Mouse (Mus musculus): ENCODE data around the gene Kynu.
A peak's percentile ranks its signal among the peaks of the same experiment; 100 is the strongest.

The Kynu gene

DNA sequence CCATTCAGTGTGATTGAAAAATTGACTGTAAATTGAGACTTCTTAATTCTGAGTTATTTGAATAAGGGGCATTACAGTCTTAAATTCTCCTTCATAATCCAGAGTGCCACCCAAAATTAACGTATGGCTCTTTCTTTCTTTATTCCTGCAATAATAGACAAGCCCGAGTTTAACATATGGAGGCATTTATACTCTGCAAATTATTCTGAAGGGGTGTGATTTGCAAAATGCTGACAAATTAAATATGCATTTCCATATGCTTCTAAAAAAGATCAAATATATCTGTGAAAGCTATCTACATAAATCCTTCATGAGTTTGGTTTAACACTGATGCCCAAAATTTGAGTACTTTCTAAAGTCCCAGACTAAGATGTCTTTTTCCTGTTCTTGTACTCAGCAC is 91.8 kb downstream of the Kynu start:
- no peak for DNase-seq (ENCODE audit: low spot score in 2 of 2)

DNA sequence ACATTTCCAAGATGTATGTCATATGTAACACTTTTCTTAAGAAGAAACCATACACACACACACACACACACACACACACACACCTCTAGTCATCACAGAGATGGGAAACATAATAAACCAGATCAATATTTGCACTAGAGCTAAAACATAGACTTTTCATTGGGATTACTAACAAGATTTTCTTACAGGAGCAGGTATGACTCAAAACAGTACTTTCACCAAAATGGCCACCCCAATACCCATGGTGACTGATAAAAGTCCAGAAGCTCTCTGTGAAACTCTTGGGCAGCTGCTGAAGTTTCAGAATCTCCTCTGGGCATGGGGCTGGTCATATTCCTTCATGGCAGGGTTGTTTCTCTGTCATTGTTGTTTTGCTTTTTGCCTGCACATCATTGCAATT is 114.5 kb downstream of the Kynu start:
- DNase-seq (ENCODE audit: low spot score in 2 of 2): no peak

DNA sequence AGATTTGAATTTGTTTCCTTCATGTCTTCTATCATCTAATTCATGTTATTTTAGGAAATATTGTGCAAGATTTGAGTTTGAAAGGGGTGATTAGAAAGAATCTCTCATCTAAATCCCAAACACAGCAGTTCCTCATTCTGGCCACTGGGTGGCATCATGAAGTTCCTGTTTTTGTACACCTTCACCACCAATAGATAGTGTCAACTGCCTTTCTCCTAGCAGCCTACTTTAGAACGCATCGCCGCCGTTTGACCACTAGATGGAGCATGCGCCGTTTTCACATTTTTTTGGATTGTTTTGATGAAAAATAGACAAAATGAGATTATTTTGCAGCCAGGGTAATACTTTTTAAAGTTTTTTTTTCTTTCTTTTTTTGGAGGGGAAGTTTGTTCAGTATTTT is 118.5 kb downstream of the Kynu start:
- peak; percentile 37 to 57 for DNase-seq (ENCODE audit: low spot score in 2 of 2)

DNA sequence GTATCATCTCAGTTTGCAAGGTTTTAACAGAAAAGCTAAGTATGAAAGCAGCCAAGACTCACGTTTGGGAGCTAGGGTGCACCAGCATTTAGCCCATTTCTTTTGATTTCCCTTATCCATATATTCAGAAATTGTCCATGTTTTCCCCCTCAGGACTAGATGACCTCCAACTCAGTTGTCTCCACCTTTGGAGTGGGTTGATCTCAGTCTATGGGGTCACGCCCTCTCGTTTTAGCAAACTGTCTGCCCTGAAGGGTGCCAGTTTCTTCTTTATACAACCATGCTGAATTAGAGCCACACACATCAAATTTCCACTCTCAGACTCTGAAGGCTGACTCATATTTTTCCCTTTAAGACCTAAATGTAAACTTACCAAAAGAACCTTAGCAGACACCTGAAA is 119.0 kb downstream of the Kynu start:
- no peak for DNase-seq (ENCODE audit: low spot score in 2 of 2)

DNA sequence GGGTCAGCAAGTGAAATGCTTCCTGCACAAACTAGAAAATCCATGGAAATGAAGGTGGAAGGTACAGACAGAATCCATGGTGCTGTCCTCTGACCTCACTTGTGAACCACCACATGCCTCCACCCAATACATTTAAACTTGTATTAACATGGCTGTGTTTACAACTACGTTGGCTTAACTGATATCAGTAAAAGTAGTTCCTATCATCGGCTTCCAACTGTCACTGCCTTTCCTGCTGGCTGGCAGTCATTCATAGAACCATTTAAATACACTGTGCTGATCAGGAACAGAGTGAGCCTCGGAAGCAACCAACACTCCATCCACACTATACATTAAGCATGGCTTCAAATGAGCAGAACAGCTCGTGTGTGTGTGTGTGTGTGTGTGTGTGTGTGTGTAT is 120.1 kb downstream of the Kynu start:
- no peak for DNase-seq (ENCODE audit: low spot score in 2 of 2)

DNA sequence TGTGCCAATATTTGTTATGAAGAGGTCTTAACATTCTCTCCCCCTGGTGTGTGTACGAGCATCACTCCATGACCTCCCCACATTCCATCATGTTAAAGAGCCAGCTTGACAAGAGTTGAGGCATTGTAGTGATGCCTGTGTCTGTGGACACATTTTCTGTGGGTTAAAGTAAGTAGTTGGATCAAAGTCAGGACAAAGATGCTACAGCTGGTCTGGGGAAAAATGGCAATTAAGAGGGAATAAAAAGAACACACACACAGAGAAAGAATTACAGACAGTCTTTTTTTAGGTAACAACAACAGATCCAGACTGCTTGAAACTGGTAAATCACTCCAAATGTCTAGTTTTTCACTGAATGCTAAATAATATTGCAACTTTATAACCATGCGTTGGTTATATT is 135.3 kb downstream of the Kynu start:
- no peak for DNase-seq (ENCODE audit: low spot score in 2 of 2)

DNA sequence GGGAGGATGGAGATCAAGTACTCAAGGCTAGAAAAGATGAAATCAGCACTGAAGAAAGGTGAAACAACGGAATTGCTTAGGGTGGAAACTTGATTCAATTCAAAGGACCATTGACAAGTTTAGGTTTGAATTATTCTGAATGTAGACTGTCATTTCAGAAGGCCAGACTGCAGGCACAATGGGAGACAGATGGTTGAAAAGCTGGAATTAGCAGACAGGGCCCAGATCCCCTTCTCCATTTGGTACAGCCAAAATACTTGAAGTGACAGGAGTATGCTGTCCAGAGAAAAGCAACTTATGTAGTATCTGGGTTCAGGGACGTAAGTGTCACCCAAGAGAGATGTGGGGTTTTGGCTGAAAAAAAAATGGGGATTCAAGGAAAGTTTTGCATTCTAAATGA is 136.2 kb downstream of the Kynu start:
- no peak for DNase-seq (ENCODE audit: low spot score in 2 of 2)

DNA sequence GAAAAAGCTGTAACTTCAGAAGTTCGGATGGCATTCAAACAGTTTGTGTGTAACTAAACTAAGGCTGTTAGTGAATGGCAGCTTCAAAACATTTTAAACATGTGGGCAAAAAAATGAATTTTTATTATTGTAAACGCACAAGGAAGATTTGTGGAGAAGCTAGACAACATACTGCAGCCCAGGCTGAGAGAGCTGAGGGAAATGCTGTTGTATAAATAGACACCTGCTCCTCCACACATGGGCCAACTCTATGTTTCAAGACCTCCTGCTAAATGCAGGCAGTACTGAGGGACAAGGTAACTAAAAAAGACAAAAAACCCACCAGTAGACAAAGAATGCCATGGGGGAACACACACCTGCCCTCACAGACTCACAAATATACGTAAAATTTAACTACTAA is 140.5 kb downstream of the Kynu start:
- no peak for DNase-seq (ENCODE audit: low spot score in 2 of 2)

DNA sequence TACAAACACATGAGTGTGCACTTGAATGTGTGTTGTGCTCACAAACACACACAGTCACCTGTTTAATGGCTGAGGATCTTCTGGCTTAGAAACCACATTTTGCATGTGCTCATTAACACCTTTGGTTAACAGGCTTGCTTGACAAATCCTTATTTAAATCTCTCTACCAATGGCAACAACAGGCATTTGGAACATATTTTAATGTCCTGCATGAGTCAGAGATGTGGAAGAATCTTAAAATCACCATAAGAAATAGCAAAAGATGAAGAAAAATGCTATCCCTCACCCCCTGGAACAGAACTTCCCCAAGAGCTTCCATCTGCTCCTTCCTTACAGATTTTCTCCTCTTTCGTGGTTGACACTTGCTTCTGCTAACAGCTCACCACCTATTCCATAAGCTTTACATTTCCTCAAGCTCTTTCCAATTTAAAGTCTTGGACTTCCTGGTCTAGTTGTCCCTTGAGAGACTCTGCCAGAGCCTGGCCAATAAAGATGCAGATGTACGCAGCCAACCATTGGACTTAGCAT is 157.5 kb downstream of the Kynu start:
- DNase-seq (ENCODE audit: low spot score in 2 of 2): no peak

DNA sequence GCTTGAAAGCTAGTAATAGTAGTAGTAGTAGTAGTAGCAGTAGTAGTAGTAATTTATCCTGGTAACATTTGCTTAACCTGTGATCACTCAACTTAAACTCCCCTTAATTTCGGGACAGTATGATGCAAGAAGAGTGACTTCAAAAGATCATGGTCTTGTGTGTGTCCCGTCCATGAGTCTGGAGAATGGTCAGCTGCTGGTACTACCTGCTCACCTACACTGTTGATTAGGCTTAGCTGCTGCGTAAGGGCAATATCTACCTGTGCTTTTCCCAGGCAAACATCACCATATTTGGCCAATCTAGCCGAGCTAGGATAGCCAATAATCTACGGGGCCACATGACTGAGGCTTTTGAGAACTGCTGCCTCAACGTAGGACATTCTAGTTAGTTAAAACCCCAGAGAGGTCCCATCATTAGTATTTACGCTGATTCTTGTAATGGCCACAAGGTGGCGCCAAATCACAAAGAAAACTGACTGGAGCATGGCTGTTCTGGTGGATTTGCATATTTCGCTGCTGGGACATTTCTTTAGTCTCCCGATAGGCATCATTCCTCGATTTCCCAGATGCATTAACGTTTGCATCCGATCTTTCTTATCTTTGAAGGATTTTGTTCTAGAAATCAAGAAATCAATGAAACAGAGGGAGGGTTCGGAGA is 167.4 kb downstream of the Kynu start:
- DNase-seq (ENCODE audit: low spot score in 2 of 2): peak; percentile 54 to 66

DNA sequence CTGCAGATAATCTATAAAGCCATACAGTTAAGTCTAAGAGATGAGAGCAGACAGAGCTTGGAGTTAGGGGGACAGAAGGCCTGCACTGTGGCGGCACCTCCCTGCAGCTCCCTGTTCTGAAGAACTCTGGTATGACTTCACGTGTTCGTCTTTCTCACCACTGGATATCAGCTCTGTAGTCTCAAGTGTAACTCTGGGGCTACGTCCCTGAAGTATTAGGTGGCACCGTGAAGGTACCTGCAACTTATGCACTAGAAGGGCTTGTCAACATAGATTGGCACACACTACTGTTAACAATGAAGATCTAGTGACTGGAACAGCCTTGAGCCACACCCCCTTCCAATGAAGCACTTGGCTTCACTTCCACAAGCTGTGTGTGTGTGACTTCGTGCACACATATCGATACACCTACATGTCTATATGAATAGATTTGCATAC is 168.0 kb downstream of the Kynu start:
- no peak for DNase-seq (ENCODE audit: low spot score in 2 of 2)

DNA sequence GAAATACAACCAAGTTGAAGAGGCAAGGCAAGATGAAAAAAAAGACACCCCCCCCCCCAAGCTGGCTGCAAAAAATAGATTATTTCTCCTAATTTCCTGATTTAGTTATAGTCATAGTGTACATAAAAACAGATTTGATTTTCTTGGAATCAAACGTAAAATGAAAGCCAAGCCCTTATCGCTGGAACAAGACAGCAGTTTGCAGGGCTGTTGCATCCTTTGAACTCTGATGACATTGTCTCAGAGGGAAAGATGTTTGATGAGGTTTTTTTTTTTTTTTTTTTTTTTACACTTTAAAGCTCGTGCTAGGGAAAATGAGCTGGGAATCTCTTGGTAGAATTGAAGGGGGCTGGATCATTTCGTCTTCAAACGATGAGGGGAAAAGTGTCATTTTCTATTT is 172.1 kb downstream of the Kynu start:
- no peak for DNase-seq (ENCODE audit: low spot score in 2 of 2)

DNA sequence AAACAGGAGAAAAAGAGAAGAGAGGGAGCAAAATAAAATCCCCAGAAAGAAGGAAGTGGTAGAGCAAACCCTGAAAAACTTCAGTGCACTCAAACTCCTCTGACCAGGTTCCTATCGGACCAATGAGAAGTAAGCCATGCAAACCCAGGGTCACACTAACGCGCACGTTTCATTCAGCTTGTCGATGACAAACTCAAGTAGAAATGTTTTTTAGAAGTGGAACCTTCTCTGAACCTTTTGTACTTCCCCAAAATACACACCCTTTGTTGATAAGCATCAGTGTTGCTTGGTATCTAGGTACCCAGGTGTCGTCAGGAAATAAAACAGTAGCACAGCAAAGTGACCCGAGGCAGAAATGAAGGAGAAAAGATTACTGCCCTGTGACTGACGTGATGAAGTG is 172.6 kb downstream of the Kynu start:
- no peak for DNase-seq (ENCODE audit: low spot score in 2 of 2)

DNA sequence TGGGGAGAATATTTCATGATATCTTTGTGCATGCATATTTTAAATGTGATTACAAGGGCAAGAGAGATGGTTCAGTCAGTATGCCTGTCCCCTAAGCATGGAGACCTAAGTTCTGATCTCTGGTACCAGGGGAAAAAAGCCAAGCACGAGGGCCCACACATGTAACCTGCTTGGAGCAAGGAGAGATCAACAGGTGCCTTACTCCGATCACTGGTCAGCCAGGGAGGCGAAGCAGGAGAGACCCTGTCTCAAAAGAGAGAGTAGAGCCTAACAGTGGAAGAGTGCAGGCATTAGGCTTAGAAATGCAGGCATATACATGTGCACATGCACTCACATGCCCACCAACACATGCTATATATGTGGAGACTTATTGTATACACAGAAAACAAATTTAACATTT is 173.7 kb downstream of the Kynu start:
- no peak for DNase-seq (ENCODE audit: low spot score in 2 of 2)

All from frontal cortex, postnatal 10 days (tissue).